Mouse (Mus musculus) embryonic facial prominence, embryonic 14.5 days (tissue): ENCODE data around the gene Desi1. TPM values are rescaled to one million over a fixed set of nuclear protein-coding genes. Genes with fewer than 3 reads are reported as not detected.

Source experiments
- ATAC-seq: fragments of 200-750 bp; cut with Nextera tagmentation; 2 replicates; pipeline ENCODE4 v1.8.0; 2017; ENCODE audit warnings: low read depth, moderate number of reproducible peaks, moderate TSS enrichment
- DNase-seq: peaks from one replicate; pipeline ENCODE4 v3.0.0-alpha.2; 2015; ENCODE audit warnings: low spot score
- H3K27ac ChIP-seq: fragments of 300-500 bp; sonication (generic); replicated peaks from 2 replicates; pipeline ENCODE4 v1.5.1; 2014; ENCODE audit warnings: low read depth, mild to moderate bottlenecking, low read length, moderate library complexity
- H3K27me3 ChIP-seq: fragments of 300-500 bp; sonication (generic); replicated peaks from 2 replicates; pipeline ENCODE4 v1.6.1; 2014; ENCODE audit warnings: low read length; ENCODE audit not compliant: control insufficient read depth, insufficient read depth
- H3K36me3 ChIP-seq: fragments of 300-500 bp; sonication (generic); 2 replicates; pipeline ENCODE4 v1.6.1; 2014; ENCODE audit warnings: low read length, mixed read lengths; ENCODE audit not compliant: control insufficient read depth, insufficient read depth
- H3K4me1 ChIP-seq: fragments of 300-500 bp; sonication (generic); 2 replicates; pipeline ENCODE4 v1.6.1; 2014; ENCODE audit warnings: antibody characterized with exemption, low read length; ENCODE audit not compliant: control insufficient read depth, insufficient read depth
- H3K4me2 ChIP-seq: fragments of 300-500 bp; sonication (generic); 2 replicates; pipeline ENCODE4 v1.6.1; 2014; ENCODE audit warnings: low read depth, mild to moderate bottlenecking, low read length, moderate library complexity, mixed read lengths
- H3K4me3 ChIP-seq: fragments of 300-500 bp; sonication (generic); 2 replicates; pipeline ENCODE4 v1.5.1; 2014; ENCODE audit warnings: low read depth, mild to moderate bottlenecking, low read length
- H3K9ac ChIP-seq: fragments of 300-500 bp; sonication (generic); 2 replicates; pipeline ENCODE4 v1.6.1; 2014; ENCODE audit warnings: low read depth, mild to moderate bottlenecking, low read length, moderate library complexity, mixed read lengths
- H3K9me3 ChIP-seq: fragments of 300-500 bp; sonication (generic); 2 replicates; pipeline ENCODE4 v1.6.1; 2016; ENCODE audit warnings: low read length; ENCODE audit not compliant: control insufficient read depth
- WGBS: fragments of 180-500 bp; shearing (Covaris S2); extraction: QIAGEN DNeasy Blood & Tissue Kit; methylation state at CpG from one replicate; pipeline ENCODE4 v1.1.7; 2014; 5-methylcytosine and 5-hydroxymethylcytosine counted together
- polyA plus RNA-seq: library from polyadenylated mRNA; unstranded; fragments of >200 nt; fragmentation: Nextera tagmentation; extraction: Ambion mirVana; gene quantifications from 2 replicates; pipeline ENCODE4 v1.2.1, GENCODE M21; 2014

Gene Desi1
- polyA plus RNA-seq, 1 experiment from 2014 or later: 27.2 TPM

DNA sequence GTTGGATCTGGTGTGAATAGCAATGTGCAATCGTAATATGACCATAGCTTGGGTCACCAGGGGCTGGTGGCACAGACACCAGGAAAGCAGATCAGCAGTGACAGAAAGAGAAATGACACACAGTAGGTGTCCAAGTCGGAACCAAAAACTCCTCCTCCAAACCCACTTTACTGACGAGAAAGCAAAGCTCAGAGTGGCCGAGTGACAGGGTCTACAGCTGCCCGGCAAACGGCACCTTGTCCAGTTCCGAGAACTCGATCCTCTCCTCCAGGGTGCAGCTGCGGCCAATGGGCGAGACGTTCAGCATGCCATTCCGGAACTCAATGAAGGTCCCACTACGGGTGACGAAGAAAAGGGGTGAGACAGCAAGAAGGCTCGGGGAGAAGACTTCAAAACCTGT lies 78.2 kb downstream of the Desi1 start:
- 88% methylated on average over 15 of the region's 15 CpGs for WGBS
- Histone ChIP-seq H3K9me3 (no peaks in the 10 kb centered on the region), H3K27ac (no peak overlapping the region), H3K4me1 (no peaks in the 10 kb centered on the region), H3K36me3 (peaks cover 34% of the 10 kb centered on the region), H3K4me2 (no peak overlapping the region), H3K4me3 (no peak overlapping the region), H3K27me3 (no peaks in the 10 kb centered on the region), H3K9ac (no peak overlapping the region)
- no peak for ATAC-seq
- DNase-seq: no peak

GRCm38 (mm10) chr15:81954716-81955115 lies 78.9 kb downstream of the Desi1 start:
- WGBS: 88% methylated on average over 6 of the region's 6 CpGs
- Histone ChIP-seq H3K9ac (no peak overlapping the region), H3K9me3 (no peaks in the 10 kb centered on the region), H3K4me2 (no peak overlapping the region), H3K36me3 (peaks cover 34% of the 10 kb centered on the region), H3K4me1 (no peaks in the 10 kb centered on the region), H3K27ac (no peak overlapping the region), H3K4me3 (no peak overlapping the region), H3K27me3 (no peaks in the 10 kb centered on the region)
- no peak for ATAC-seq
- no peak for DNase-seq

DNA sequence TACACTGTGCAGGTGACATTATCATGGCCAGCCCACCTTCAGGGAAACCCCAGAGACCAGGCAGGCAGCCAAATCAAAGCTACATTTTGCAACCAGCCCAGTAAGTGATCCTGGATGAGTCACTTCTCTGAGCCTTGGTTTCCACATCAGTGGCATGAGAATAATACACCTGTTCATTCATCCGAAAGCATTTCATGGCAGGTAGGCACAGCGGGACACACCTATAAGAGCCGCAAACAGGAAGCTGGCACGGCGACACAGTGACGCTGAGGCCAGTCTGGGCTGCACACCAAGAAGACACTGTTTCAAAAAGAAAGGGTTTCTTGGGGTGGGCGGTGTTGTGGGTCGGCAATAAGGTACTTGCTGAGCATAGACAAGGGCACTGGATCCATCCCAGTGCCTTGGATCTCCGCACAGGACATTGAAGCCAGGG lies 79.5 kb downstream of the Desi1 start:
- Histone ChIP-seq H3K4me2 (no peak overlapping the region), H3K4me3 (no peak overlapping the region), H3K9me3 (no peaks in the 10 kb centered on the region), H3K27me3 (no peaks in the 10 kb centered on the region), H3K36me3 (peaks cover 34% of the 10 kb centered on the region), H3K27ac (no peak overlapping the region), H3K4me1 (no peaks in the 10 kb centered on the region), H3K9ac (no peak overlapping the region)
- 89% methylated on average over 9 of the region's 9 CpGs for WGBS
- DNase-seq: peak; percentile 22
- no peak; the same call in 1 of the 2 replicates for ATAC-seq

DNA sequence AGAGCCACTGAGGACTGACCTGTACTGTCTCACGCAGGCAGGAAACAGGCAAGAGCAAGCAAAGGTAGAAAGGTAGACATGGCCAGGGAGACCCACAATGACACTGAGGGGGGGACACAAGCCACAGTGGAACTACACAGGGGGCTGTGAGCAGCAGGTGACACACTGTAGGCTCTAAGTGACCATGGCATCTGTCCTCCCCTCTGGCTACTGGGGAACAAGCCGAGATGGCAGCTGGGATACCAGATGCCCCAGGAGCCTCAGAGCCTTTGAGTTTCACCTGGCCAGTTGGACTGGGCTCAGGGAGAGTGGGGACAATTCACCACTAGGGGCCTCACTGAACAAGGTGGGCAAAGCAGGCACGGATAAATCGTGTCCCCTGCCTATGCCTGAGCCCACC lies 81.4 kb downstream of the Desi1 start:
- Histone ChIP-seq H3K4me2 (no peak overlapping the region), H3K27ac (no peak overlapping the region), H3K36me3 (peaks cover 34% of the 10 kb centered on the region), H3K9ac (no peak overlapping the region), H3K4me3 (no peak overlapping the region), H3K4me1 (no peaks in the 10 kb centered on the region), H3K27me3 (no peaks in the 10 kb centered on the region), H3K9me3 (no peaks in the 10 kb centered on the region)
- WGBS: 79% methylated on average over 4 of the region's 4 CpGs
- DNase-seq (no peak), ATAC-seq (no peak)

DNA sequence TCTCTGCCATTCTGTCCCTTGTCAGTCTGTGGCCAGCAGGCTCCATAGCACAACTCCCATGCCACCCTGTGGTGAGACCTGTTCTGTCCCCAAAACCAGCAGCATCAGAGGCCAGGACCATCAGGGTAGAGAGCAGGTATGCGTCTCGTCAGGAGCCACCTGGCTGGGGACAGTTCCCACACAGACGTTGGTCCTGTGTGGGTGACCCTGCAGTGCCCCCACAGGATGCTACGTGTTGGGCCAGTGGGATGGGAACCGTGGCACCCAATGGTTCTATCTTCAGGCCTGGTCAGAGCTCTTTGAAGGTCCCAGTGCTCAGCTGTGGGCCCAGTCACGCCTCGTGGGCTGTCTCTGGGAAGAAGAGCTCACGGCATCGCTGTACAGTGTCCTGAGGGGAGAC lies 82.5 kb downstream of the Desi1 start:
- WGBS: 81% methylated on average over 9 of the region's 9 CpGs
- no peaks in the 10 kb centered on the region for H3K9me3 ChIP-seq
- H3K27ac ChIP-seq: no peak overlapping the region
- no peak overlapping the region for H3K9ac ChIP-seq
- H3K36me3 ChIP-seq: peaks cover 33% of the 10 kb centered on the region
- no peak overlapping the region for H3K4me3 ChIP-seq
- H3K4me1 ChIP-seq: no peaks in the 10 kb centered on the region
- no peaks in the 10 kb centered on the region for H3K27me3 ChIP-seq
- no peak for DNase-seq
- no peak overlapping the region for H3K4me2 ChIP-seq
- no peak for ATAC-seq

- Histone ChIP-seq H3K27ac (no peak overlapping the region), H3K4me2 (no peak overlapping the region), H3K4me1 (no peaks in the 10 kb centered on the region), H3K27me3 (no peaks in the 10 kb centered on the region), H3K36me3 (peaks cover 29% of the 10 kb centered on the region), H3K4me3 (no peak overlapping the region), H3K9me3 (no peaks in the 10 kb centered on the region), H3K9ac (no peak overlapping the region)
- DNase-seq (no peak), ATAC-seq (no peak)
- WGBS: 84% methylated on average over 5 of the region's 5 CpGs
These were observed 82.9 kb downstream of the Desi1 start for GRCm38 (mm10) chr15:81950716-81951115.

- 60% methylated on average over 11 of the region's 11 CpGs for WGBS
- ATAC-seq (no peak), DNase-seq (no peak)
- no peak overlapping the region for H3K9ac ChIP-seq
- no peaks in the 10 kb centered on the region for H3K9me3 ChIP-seq
- no peak overlapping the region for H3K4me2 ChIP-seq
- H3K4me3 ChIP-seq: no peak overlapping the region
- no peak overlapping the region for H3K27ac ChIP-seq
- no peaks in the 10 kb centered on the region for H3K27me3 ChIP-seq
- H3K36me3 ChIP-seq: peaks cover 18% of the 10 kb centered on the region
- no peaks in the 10 kb centered on the region for H3K4me1 ChIP-seq
These were observed 84.1 kb downstream of the Desi1 start for GRCm38 (mm10) chr15:81949476-81950131.

GRCm38 (mm10) chr15:81949076-81949475 lies 84.6 kb downstream of the Desi1 start:
- no peak overlapping the region for H3K4me3 ChIP-seq
- peaks cover 12% of the 10 kb centered on the region for H3K36me3 ChIP-seq
- no peak overlapping the region for H3K27ac ChIP-seq
- H3K9me3 ChIP-seq: no peaks in the 10 kb centered on the region
- ATAC-seq (no peak), DNase-seq (no peak)
- no peaks in the 10 kb centered on the region for H3K4me1 ChIP-seq
- no peak overlapping the region for H3K4me2 ChIP-seq
- H3K9ac ChIP-seq: no peak overlapping the region
- 90% methylated on average over 8 of the region's 10 CpGs for WGBS
- no peaks in the 10 kb centered on the region for H3K27me3 ChIP-seq

DNA sequence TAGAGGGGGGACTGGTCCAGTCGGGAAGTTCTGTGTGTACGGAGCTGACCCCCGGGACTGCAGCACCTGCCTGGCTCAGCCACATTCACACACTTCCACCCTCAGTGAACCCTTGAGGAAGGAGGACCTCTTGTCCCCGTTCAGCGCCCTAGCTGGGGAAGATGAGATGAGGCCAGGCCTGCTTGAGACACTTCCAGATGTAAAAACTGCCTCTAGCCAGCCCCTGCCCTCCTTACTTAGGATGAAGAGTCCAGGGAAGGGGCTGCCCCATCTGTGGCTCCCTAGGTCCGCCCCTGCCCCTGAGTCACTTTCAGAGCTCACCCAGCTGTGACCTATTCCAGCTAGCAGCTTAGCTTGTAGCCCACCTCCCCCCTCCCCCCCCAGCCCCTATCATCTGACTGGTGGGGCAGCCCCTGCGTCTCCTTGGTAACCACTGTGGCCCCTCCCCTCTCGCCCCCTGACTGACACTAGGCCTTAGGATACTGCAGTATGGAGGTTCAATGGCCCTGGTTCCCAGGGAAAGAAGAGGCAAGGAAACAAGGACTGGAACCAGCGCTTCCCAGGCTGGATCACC lies 90.4 kb downstream of the Desi1 start:
- DNase-seq: no peak
- 17% methylated on average over 9 of the region's 9 CpGs for WGBS

More for the DNA sequence above, 90.4 kb downstream of the Desi1 start:
- H3K9ac ChIP-seq: no peak overlapping the region
- no peak overlapping the region for H3K4me3 ChIP-seq
- no peaks in the 10 kb centered on the region for H3K27me3 ChIP-seq
- no peak overlapping the region for H3K27ac ChIP-seq
- no peak overlapping the region for H3K4me2 ChIP-seq
- no peaks in the 10 kb centered on the region for H3K9me3 ChIP-seq
- H3K4me1 ChIP-seq: no peaks in the 10 kb centered on the region
- ATAC-seq: peak; percentile 34; the same call in 1 of the 2 replicates
- H3K36me3 ChIP-seq: no peaks in the 10 kb centered on the region; the same call in 1 of the 2 replicates
